Mouse (Mus musculus): Measurements from ENCODE around the gene Cant1.
A peak's percentile ranks its signal among the peaks of the same experiment; 100 is the strongest.

Cant1 gene

DNA sequence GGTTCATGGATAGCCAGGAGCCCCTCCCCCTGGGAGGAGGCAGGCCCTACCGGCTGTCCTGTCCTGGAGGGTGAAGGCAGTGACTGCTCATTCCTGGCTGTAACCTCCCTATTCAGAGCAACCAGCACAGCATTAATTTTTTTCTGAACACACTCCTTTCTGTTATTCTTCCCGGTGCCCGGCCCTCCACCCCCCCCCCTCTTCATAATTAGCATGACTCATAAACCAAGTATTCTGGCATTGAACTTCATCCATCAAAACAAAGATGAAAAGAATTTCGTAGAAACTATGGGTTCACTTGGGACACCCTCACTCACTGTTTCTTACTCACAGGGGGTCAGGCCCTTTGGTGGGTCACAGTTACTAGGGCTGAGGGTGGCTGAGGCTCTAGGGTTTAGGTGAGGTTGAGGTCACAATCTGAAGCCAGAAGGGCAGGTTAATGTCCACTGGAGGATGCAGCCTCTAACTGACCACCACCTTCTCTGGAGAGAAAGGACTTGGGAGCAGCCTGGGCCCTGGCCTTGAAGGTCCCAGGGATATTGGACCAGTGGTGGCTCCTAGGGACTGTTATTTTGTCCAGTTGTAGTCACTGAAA is 11.5 kb upstream of the Cant1 start:
- no peak for DNase-seq (ENCODE audit: low spot score)

DNA sequence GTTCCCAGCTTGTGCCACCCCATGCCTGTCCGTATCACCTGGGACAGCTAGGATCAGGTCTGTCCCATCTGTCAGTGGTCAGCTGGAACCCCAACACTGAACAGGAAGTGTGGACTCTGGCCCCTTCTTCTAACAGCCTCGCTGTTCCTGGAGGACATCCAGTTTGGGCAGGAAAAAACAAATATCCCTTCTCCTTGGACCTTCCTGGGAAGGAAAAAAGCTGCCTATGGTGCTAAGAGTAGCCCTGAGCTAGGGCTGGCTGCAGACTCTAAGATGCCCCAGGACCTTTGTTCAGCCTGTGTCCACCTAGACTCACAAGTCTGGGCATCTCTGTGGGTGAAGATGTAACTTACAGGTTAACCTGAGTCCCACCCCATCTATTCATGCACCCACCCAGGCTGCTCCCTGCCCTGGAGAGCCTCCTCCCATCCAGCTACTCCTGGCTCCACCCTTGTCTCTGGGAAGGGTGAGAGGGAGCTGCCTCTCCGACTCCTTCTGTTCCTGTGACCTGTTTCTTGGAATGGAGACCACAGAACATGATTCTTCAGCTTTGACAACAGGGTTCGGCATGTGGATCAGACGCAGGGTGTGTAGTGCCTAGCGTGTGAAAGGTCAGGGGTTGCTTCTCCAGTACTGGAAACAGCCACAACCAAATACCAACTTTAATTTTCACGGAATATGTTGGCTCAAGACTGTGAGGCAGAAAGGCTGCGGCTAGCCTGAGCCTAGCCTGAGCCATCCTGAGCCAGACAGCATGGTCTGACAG is 10.2 kb upstream of the Cant1 start:
- no peak for DNase-seq (ENCODE audit: low spot score)

DNA sequence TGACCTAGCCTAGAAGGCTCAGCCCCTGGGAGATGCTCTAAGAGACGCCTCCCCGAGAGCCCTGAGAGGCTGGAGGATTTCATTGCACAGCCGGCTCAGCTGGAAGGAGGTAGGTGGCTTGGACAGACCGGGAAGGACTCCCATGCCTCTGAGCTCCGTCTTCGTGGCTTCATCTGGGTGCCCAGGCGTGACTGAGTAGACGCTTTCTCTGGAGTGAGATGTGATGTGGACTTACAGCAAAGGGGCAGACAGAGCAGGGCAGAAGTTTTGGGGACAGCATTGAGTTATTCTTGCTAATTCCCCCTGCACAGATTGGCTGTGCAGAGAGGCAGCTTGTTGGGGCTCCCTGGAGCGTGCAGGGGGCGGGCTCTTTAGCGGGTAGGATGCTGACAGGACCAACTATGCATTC is 9.6 kb upstream of the Cant1 start:
- DNase-seq (ENCODE audit: low spot score): no peak

DNA sequence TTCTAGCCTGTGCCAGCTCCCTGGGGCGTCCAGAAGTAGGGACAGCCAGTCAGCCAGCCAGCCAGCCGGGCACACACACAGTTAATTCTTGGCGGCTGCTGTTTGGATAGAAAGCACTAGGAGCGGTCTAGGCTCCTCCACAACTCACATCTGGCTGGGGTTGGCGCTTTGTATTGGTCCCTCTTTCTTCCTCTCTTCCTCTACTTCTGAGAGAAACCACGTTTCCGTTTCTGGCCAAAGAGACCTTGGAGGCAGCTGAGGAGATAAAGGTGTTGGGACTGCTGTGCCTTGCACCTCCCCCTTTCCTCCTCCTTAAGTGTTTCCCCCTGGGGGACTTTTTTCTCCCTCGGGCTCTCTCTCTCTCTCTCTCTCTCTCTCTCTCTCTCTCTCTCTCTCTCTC is 9.1 kb upstream of the Cant1 start, which contains the start of gene C1qtnf1:
Gene C1qtnf1, plus strand, starts transcription at position 218 of the 400 bp plus-strand sequence.
- no peak for DNase-seq (ENCODE audit: low spot score)

DNA sequence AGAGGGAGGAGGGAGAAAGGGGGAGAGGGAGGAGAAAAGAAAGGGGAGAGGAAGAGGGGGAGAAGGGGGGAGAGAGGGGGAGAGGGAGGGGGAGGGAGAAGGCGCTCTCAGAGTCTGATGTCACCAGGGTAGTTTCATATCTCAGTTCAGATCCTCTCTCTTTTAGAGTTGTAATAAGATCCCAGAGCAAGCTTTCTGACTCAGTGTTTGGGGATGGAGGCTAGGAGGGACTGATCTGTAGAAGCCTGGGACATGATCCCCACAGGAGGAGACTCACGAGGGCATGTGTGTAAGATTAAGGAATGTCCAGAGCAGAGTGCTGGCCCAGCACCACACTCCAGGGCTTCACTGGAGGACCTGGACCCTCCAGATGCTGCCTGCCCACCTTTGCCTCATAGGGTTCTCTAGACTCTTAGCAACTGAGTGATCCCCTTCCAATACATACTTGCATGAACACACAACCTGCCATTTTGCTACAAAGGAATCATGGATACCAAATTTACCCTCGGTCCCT is 8.4 kb upstream of the Cant1 start:
- DNase-seq (ENCODE audit: low spot score): no peak

DNA sequence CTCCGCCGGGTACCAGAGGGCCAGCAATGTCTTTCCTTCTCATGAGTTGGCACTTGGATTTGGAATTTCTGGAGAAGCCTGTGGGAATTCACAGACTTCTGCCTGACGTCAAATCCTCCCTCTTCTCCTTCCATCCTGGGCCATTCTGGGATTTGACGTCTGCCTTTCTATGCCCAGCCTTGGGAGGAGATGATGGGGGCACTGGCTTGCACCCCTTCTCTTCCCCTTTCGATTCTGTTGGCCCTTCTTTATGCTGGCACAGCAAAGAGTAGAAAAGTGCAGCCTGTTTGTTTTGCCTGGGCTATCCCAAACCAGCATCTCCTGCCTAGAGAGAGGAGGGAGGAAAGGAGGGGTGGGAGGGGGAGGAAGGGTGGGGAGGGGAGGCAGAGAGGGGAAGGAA is 7.9 kb upstream of the Cant1 start:
- no peak for DNase-seq (ENCODE audit: low spot score)

DNA sequence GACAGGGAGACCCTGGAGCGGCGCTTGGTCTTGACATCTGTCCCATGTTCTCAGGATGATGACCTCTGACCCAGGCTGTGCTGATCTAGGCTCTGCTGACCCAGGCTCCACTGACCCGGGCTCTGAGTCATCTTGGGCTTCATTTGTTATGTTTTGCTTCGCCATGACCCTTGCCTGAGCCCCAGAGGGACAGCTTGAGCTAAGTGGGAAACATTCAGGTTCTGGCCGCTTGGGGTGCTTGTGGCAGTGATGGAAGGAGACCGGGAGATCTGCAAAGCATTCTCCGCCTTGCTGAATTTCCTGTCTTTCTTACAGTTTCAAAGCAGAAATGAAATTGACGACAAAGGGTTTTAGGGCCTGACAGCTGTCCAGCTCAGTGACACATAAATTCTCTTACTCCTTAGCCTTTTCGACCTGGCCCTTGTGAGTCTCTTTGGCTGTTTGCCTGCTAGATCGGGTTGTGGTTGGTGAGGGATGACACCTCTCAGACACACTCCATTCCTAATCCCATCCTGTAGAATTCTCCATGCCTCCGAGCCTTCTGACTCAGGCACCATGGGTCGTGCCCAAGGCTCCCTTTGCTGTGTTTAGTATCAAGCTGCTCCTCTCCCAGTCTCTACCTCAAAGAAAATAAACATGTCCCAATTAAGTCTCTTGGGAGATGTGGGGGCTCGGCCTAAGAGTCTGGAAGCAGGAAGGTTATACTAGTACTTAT is 5.9 kb upstream of the Cant1 start:
- no peak for DNase-seq (ENCODE audit: low spot score)

DNA sequence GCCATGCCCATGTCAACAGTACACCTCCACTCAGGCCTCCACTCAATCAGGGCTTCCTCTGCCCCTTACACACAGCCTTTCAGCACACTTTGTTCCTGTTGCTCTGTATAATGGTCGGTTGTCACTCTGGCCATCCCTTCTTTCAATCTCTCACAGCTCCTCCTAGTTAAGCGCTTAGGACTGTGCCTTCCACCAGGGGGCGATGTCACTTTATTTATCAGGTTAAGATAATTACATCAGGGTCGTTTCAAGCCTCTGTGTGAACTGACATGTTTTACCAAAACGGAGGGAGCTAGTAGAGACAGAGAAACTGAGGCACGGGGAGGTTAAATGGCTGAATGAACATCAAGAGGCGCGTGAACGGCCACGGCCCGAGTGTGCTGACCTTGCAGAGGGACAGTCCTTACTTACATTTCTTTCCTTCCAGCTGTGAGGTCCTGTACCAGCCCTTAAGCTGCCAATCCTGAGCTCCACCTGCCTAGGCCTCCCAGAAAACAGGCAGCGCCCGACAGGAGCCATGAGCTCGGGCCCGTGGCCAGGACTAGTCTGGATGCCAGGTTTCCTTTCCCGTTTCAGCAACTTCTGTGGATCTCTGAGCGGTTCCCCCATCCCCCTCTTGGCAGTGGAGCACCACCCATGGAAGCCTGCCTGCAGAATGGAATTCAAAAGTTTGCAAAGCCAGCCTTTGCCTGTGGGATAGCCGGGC is 4.5 kb upstream of the Cant1 start:
- DNase-seq (ENCODE audit: low spot score): peak; percentile 91

DNA sequence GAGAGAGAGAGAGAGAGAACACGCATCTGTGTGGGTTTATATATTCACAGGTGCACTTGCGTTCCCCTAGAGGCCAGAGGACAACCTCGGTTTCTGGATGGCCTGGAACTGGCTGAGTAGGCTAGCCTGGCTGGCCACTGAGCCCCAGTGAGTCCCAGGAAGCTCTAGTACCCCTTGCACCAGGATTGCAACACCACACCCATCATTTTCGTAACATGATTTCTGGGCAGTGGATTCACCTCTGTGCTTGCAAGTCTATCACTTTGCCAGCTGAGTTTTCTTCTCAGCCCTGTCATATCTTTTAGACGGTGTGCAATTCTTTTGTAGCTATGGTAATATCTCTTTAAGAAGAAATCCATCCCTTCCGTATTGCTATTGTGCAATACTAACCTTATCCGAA is 1.4 kb upstream of the Cant1 start:
- DNase-seq (ENCODE audit: low spot score): no peak

DNA sequence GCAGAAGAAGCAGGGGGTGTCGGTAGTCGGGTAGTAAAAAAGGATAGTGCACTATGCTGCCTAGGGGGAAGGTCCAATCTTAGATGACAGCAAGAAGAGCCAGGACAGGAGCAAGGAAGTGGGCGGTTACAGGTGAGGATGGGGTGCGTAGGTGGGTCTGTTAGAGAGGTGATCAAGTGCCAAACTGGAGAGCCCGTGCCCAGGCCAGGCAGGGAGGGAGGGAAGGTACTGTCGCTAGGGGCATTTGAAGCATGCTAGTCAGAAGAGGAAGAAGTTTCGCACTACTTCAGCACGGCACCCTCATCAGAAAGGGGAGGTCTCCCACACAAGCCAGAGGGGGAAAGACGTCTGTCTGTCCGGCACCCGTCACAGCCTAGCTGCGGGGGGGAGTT is 448 bp downstream of the Cant1 start:
- DNase-seq (ENCODE audit: low spot score): no peak

DNA sequence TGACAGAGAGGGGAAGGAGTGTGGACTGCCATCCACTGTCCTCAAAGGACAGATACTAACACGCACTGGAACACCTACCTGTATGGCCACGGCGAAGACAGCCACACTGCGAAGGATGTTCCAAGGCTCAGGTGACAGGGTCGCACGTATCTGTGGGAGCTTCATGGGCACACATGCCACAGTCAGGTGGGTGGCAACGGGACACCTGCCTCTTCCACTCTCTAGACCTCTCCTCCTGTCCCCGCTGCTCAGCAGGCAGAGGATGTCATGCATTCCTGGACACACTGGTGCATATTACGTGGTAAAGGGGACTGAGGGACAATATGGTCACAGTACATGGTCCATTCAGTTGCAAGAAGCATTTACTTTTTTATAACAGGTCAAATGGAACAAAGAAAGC is 1.4 kb downstream of the Cant1 start:
- no peak for DNase-seq (ENCODE audit: low spot score)

DNA sequence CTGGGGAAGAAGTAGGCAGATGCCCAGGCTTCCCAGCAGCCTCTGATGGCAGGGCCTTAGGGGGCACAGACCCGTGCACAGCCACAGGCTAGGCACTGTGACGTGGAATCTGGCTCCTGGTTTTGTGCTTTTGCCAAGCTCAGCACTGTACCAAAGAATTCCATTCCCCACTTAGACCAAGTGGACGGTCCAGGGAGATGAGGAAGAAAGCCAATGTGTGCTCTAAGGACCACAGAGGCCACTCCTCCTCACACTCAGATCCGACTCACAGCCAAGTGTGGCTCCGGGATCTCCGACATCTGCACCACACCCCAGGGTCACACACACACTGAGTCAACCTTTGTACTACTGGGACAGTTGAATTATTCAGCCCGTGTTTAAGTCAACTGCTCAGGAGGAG is 2.8 kb downstream of the Cant1 start:
- DNase-seq (ENCODE audit: low spot score): no peak

DNA sequence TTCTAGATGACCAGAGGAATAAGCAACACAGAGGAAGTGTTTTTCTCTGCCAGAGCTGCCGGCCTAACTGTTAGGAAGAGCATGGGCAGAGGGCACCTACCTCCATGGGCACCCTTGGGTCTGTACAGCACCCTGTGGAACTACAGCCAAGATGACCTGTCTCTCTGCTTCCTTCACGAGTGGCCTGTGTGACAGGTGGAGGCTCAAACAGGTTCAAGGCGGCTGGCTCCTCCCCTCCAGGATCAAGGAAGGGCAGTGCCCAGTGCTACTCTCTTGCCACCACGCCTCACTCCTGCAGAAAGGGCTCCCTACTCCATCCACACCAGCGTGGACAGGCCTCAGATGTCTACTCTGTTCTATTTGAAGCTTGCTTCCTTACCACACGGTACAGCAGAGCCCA is 3.3 kb downstream of the Cant1 start:
- no peak for DNase-seq (ENCODE audit: low spot score)

DNA sequence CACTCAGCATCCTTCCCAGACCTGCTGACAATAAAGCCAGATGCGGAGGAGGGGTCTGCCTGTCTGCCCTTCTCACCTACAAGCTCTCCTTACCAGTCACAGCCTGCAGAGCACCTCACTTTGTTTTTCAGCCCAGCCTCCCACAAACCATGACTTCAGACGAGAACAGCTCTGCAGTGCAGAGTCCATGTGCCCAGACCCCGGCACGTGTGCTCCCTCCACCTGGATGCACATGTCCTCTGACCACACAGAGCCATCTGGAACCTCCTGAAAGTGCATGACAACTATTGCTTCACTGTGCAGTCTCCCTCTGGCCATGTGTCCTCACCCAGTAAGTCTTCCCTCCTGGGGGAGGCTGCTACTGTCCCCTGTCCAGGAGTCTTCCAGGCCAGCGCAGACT is 4.6 kb downstream of the Cant1 start:
- no peak for DNase-seq (ENCODE audit: low spot score)

DNA sequence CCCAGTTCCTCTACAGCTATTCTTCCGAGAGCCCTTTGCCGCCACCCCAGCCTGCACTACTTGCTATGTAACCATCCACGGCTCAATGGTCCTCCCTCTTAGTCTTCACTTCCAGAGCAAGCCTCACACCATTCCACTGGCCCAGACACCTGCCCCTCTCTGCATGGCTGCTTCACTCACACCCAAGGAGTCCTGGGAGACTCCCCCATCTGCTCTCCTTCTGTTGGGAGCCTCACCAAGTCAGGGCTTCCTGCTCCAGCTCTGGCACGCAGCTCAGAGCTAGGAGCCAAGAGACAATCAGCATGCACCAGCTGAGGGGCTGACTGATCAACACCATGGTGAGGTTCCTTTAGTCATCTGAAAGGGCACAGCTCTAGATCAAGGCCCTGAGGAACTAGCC is 5.8 kb downstream of the Cant1 start:
- DNase-seq (ENCODE audit: low spot score): no peak

DNA sequence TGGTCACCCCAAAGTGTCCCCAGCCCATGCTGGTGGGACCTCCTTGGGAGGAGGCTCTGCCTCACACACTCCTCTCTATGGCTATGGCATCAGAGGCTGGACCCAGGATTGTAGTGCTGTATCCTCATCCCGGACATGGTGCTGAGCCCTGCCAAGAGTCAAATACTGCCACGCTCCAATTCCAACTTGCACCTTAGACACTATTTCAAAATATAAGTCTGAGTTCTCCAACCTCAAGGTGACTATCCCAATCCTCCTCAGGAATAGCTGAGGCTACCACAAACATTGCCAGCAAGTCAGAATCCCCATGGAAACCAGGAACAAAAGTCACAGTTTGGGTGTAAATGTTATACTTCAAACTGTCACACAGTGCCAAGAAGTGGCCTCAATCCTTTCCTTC is 6.3 kb downstream of the Cant1 start:
- DNase-seq (ENCODE audit: low spot score): no peak

DNA sequence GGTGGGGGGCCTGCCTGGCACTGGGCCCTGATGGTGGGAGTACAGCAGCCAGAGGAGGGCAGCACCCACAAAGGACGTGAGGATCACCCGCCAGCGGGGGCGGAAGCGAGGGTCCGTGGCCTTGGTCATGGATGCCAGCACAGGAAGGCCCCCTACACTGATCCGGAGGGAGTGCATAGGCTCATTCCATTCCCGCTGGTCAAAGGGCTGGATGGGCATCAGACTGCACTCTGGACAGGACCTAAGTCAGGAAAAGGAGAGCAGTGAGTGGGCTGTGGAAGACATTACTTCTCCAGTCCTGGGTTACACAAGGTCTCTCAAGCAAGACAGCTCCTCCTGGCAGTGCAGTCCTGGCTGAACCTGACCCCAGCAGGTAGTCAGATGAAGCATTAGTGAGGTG is 7.6 kb downstream of the Cant1 start:
- DNase-seq (ENCODE audit: low spot score): no peak

DNA sequence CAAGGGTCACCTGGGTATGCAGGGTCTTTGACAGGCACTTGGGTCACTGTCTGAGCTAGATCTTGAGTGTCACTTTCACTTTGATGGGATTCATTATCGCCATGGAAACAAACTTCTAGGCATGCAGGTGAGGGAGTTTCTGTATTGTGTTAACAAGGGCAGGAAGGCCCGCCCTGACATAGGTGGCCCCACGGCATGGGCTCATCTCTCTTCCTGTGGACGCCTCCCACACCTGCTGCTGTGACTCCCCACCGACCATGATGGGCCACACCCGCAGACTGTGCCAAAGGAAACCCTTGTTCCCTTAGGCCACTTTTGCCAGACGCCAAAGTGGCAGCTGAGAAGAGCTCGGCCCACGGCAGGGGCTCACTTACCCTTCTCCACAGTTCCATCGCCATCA is 8.4 kb downstream of the Cant1 start:
- DNase-seq (ENCODE audit: low spot score): no peak

DNA sequence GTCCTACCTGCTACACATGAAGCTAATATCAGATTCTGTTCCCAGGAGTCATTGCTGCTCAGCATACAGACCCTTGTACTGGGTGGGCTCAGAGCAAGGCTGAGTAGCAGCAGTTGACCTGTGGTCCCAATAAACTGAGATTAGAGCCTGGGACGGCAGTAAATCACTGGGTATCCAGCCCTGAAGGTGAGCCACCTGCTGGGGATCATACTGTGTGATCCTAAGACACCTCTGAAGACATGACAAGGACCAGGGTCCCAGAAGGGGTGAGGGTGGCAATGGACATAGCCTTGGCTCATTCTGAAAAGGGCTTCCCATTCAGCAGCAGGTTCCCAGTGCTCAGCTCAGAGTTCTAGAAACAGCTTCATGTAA is 8.8 kb downstream of the Cant1 start:
- DNase-seq (ENCODE audit: low spot score): no peak

DNA sequence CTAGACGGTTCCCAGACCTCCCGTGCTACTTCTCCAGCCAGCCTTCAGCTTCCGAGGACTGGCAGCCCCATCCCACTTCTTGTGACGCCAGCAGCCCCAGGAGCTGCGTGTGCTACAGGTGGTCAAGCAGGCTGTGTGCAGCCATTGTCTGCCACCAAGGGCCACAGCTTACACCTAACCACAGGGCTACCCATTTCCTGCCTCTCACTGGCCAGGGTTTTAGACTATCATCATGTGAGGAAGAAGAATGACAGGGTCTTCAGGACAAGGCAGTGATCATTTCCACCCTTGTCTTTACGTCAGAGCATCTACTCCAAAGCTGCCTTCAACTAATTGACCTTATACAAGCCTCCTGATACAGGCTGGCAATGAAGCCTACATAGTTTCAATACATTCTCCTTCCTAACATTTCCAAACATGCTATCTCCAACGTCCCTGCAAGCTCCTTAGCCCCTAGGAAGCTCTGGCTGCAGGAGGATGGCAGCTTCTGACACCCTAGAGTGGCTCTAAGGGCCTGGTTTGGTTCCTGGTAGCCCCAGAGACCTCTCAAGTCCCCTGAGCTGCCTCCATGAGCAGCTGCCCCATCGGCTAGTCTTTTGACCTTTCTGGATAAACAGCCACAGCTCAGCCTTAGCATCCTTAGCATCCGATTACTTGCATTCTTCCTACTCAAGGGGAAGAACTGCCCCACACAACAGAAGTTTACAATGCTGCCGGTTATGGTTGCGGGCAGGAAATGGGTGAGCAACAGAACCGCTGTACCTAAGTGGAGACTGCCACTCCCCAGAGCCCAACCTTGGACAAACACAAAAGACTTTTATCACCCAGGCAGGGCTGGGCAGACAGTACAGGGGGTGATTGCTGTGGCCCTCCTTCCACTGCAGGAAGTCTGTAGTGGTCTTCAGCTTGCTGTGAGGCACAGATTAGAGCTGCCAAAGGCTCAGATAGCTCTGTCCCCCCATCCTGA is 9.5 kb downstream of the Cant1 start:
- DNase-seq (ENCODE audit: low spot score): no peak

DNA sequence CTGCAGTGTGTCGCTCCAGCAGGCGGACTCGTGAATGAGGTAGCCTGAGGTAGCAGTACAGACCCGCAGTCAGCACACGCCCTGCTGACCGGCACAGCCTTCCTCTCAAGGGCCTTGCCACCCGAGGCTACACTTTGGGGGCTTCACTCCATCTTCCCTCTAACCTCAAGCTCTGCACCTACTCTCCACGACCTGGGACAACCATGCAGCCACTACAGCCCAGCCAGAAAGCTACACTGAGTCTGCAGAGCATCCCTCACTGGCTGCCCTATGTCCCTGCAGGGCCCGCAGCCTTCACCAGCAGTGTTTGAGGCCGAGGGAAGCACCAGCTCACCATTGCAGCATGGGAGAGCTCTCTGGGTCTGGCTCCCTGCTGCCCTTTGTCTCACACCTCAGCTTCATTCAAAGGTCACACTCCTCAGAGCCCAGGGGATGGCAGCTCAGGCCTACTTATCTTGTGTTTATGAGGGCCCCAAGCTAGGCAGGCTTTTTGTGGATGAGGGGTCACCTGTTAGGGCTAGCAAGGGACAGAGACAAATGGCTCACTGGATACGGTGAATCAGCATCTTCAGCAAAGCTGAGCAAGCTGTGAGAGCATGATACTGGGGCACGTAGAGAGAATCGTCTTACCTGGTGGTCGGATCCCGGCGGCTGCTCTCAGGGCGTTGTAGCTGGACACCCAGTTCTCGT is 10.7 kb downstream of the Cant1 start:
- DNase-seq (ENCODE audit: low spot score): peak; percentile 37

Data from testis, postnatal 10 days (tissue).